Mouse (Mus musculus): ENCODE results near the gene Rpl39. TPM values are rescaled to one million over a fixed set of nuclear protein-coding genes. Genes with fewer than 3 reads are reported as not detected.

Gene Rpl39
- polyA plus RNA-seq (2012; rRNA removed) = 44.6 and 56.1 TPM in 2 replicates

- 28% methylated on average over 38 of the region's 38 CpGs for WGBS
- TF ChIP-seq POLR2A (IDR thresholded peaks at IDR 0.05; ENCODE audit: borderline replicate concordance, extremely low read depth, low read depth, low read length) = peak; percentile 86; the same call in 1 of the 2 replicates
- TF ChIP-seq CTCF (IDR thresholded peaks at IDR 0.05; ENCODE audit: insufficient read depth, low read length) = no peak
- peak within 1 kb of the TSS; percentile 69 for H3K4me3 ChIP-seq (replicated peaks; ENCODE audit: extremely low read depth, low read depth, low read length)
- peak; percentile 80 for DNase-seq
- H3K4me1 ChIP-seq (ENCODE audit: control insufficient read depth, insufficient read depth, low read length) = peaks cover 2% of the 10 kb centered on the region
Observed at GRCm38 (mm10) chrX:37084927-37085660, at the start of gene Rpl39. Rpl39 (minus strand) TSS chrX:37085402.

GRCm38 (mm10) chrX:37126671-37127358 is 41.6 kb upstream of the Rpl39 start, which contains the start of gene Nkap:
Nkap (plus strand) TSS chrX:37126795.
- H3K4me3 ChIP-seq (replicated peaks; ENCODE audit: extremely low read depth, low read depth, low read length) = peak within 1 kb of the TSS; percentile 67
- WGBS = 19% methylated on average over 58 of the region's 58 CpGs
- TF ChIP-seq POLR2A (IDR thresholded peaks at IDR 0.05; ENCODE audit: borderline replicate concordance, extremely low read depth, low read depth, low read length) (0 out of 2 replicates have a peak, but pooled peaks have one; percentile 36), CTCF (IDR thresholded peaks at IDR 0.05; ENCODE audit: insufficient read depth, low read length) (no peak)
- H3K4me1 ChIP-seq (ENCODE audit: control insufficient read depth, insufficient read depth, low read length) = no peaks in the 10 kb centered on the region; the same call in 1 of the 2 replicates
- peak; percentile 63 for DNase-seq

GRCm38 (mm10) chrX:37125511-37125910 is 40.3 kb upstream of the Rpl39 start:
- no peak for TF ChIP-seq CTCF (IDR thresholded peaks at IDR 0.05; ENCODE audit: insufficient read depth, low read length)
- no peak for TF ChIP-seq POLR2A (IDR thresholded peaks at IDR 0.05; ENCODE audit: borderline replicate concordance, extremely low read depth, low read depth, low read length)
- no peak for DNase-seq
- 92% methylated on average over 7 of the region's 7 CpGs for WGBS

GRCm38 (mm10) chrX:37120212-37120611 is 35.0 kb upstream of the Rpl39 start:
- TF ChIP-seq CTCF (IDR thresholded peaks at IDR 0.05; ENCODE audit: insufficient read depth, low read length) (no peak), POLR2A (IDR thresholded peaks at IDR 0.05; ENCODE audit: borderline replicate concordance, extremely low read depth, low read depth, low read length) (no peak)
- no peak for DNase-seq
- 55% methylated on average over 5 of the region's 5 CpGs for WGBS
- no peak overlapping the region for H3K4me3 ChIP-seq (replicated peaks; ENCODE audit: extremely low read depth, low read depth, low read length)
- no peaks in the 10 kb centered on the region for H3K4me1 ChIP-seq (ENCODE audit: control insufficient read depth, insufficient read depth, low read length)

More at GRCm38 (mm10) chrX:37125511-37125910, 40.3 kb upstream of the Rpl39 start:
- Histone ChIP-seq H3K4me1 (ENCODE audit: control insufficient read depth, insufficient read depth, low read length) (no peaks in the 10 kb centered on the region; the same call in 1 of the 2 replicates), H3K4me3 (replicated peaks; ENCODE audit: extremely low read depth, low read depth, low read length) (no peak overlapping the region)

- WGBS = 46% methylated on average over 3 of the region's 3 CpGs
- Histone ChIP-seq H3K4me1 (ENCODE audit: control insufficient read depth, insufficient read depth, low read length) (no peaks in the 10 kb centered on the region), H3K4me3 (replicated peaks; ENCODE audit: extremely low read depth, low read depth, low read length) (no peak overlapping the region)
- no peak for DNase-seq
- no peak for TF ChIP-seq CTCF (IDR thresholded peaks at IDR 0.05; ENCODE audit: insufficient read depth, low read length)
- TF ChIP-seq POLR2A (IDR thresholded peaks at IDR 0.05; ENCODE audit: borderline replicate concordance, extremely low read depth, low read depth, low read length) = no peak
Observed at GRCm38 (mm10) chrX:37119585-37119984, 34.4 kb upstream of the Rpl39 start.

GRCm38 (mm10) chrX:37117085-37117484 is 31.9 kb upstream of the Rpl39 start:
- Histone ChIP-seq H3K4me1 (ENCODE audit: control insufficient read depth, insufficient read depth, low read length) (no peaks in the 10 kb centered on the region), H3K4me3 (replicated peaks; ENCODE audit: extremely low read depth, low read depth, low read length) (no peak overlapping the region)
- 32% methylated on average over 5 of the region's 5 CpGs for WGBS
- DNase-seq = no peak
- TF ChIP-seq POLR2A (IDR thresholded peaks at IDR 0.05; ENCODE audit: borderline replicate concordance, extremely low read depth, low read depth, low read length) (no peak), CTCF (IDR thresholded peaks at IDR 0.05; ENCODE audit: insufficient read depth, low read length) (no peak)

- TF ChIP-seq CTCF (IDR thresholded peaks at IDR 0.05; ENCODE audit: insufficient read depth, low read length) (no peak), POLR2A (IDR thresholded peaks at IDR 0.05; ENCODE audit: borderline replicate concordance, extremely low read depth, low read depth, low read length) (no peak)
- 78% methylated on average over 4 of the region's 4 CpGs for WGBS
Observed at GRCm38 (mm10) chrX:37110881-37111193, 25.6 kb upstream of the Rpl39 start.

GRCm38 (mm10) chrX:37110193-37110880 is 25.1 kb upstream of the Rpl39 start, which contains the start of gene Upf3b:
Upf3b (minus strand) TSS chrX:37110322.
- H3K4me3 ChIP-seq (replicated peaks; ENCODE audit: extremely low read depth, low read depth, low read length) = peak within 1 kb of the TSS; percentile 89
- TF ChIP-seq POLR2A (IDR thresholded peaks at IDR 0.05; ENCODE audit: borderline replicate concordance, extremely low read depth, low read depth, low read length) (peak; percentile 77; the same call in 1 of the 2 replicates), CTCF (IDR thresholded peaks at IDR 0.05; ENCODE audit: insufficient read depth, low read length) (no peak)
- peak; percentile 74 for DNase-seq
- WGBS = 27% methylated on average over 30 of the region's 30 CpGs
- 0 out of 2 replicates have a peak, but pooled peaks cover 2% of the 10 kb centered on the region for H3K4me1 ChIP-seq (ENCODE audit: control insufficient read depth, insufficient read depth, low read length)

More at GRCm38 (mm10) chrX:37110881-37111193, 25.6 kb upstream of the Rpl39 start:
- Histone ChIP-seq H3K4me1 (ENCODE audit: control insufficient read depth, insufficient read depth, low read length) (0 out of 2 replicates have a peak, but pooled peaks cover 2% of the 10 kb centered on the region), H3K4me3 (replicated peaks; ENCODE audit: extremely low read depth, low read depth, low read length) (no peak overlapping the region)
- DNase-seq = no peak
